Mouse (Mus musculus) G1E (cell line): ENCODE results near the gene Ndufc1.

Experiments
- CTCF ChIP-seq: IDR thresholded peaks from 2 replicates; pipeline ENCODE4 v1.5.1; 2012; ENCODE audit warnings: low read depth, low read length, inconsistent platforms, mixed read lengths
- GATA1 ChIP-seq: IDR thresholded peaks from 2 replicates; pipeline ENCODE4 v1.6.1; 2012; ENCODE audit warnings: borderline replicate concordance, low read length, inconsistent platforms, mixed read lengths
- POLR2AphosphoS5 ChIP-seq: IDR thresholded peaks from 2 replicates; pipeline ENCODE4 v1.6.1; 2012; ENCODE audit warnings: low read depth, low read length, inconsistent platforms; ENCODE audit not compliant: insufficient replicate concordance

DNA sequence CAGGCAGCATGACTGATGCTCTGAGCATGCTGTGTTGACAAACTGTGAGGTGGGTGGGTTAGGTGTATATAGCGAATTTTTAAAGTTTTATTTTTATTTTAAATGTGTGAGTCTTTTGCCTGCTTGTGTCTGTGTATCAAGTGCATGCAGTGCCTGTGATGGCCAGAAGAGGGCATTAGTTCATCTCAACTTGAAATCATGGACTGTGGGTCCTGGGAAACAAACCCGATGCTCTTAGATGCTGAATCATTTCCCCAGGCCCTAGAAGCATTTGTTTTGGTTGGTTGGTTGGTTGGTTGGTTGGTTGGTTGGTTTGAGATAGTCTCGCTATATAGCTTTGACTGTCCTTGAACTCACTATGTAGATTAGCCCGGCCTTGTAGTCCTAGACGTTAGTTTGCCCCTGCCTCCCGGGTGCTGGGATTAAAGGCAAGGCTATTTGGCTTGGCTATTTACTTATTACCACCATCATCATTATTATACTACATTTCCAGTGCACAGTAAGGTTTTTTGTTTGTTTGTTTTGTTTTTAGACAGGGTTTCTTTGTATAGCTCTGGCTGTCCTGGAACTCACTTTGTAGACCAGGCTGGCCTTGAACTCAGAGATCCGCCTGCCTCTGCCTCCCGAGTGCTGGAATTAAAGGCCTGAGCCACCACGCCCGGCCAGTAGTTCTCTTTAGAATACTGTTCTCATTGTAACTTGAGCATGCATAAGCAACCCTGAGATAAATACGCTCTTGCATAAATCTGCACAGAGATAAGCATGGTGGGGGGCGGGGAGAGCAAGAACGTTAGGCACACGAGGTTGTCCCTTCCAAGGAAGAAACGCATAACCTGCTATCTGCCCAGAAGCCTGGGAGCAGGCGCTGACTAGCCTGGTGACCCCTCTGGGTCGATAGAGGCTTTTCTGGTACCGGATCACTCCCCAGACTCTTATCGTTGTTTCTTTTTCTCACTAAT, 33.2 kb downstream of the Ndufc1 start:
- TF ChIP-seq CTCF = 0 out of 2 replicates have a peak, but pooled peaks have one; percentile 25
- no peak for TF ChIP-seq GATA1
- TF ChIP-seq POLR2AphosphoS5 = no peak
